Mouse (Mus musculus): ENCODE data around the gene Ifi47. TPM values are rescaled to one million over a fixed set of nuclear protein-coding genes. Genes with fewer than 3 reads are reported as not detected.

Gene Ifi47
- polyA plus RNA-seq, 1 experiment from 2014 or later = 7.6 TPM

GRCm38 (mm10) chr11:49111000-49111399 is 34.6 kb downstream of the Ifi47 start:
- Histone ChIP-seq H3K36me3 (ENCODE audit: control insufficient read depth, insufficient read depth) (no peaks in the 10 kb centered on the region), H3K4me2 (ENCODE audit: low read depth, low read length) (no peak overlapping the region), H3K4me3 (ENCODE audit: low read length) (no peak overlapping the region), H3K9me3 (replicated peaks; ENCODE audit: control insufficient read depth, low read length) (no peaks in the 10 kb centered on the region), H3K4me1 (ENCODE audit: control insufficient read depth, insufficient read depth, low read length) (no peaks in the 10 kb centered on the region), H3K27me3 (ENCODE audit: control insufficient read depth, insufficient read depth, low read length) (no peaks in the 10 kb centered on the region), H3K9ac (ENCODE audit: low read length) (no peak overlapping the region), H3K27ac (ENCODE audit: low read length) (0 out of 2 replicates have a peak overlapping the region, but pooled peaks have one; percentile 16)
- WGBS = 41% methylated on average over 1 of the region's 1 CpGs
- no peak for ATAC-seq (replicated peaks; ENCODE audit: extremely low read depth, insufficient read depth, low FRiP score)

DNA sequence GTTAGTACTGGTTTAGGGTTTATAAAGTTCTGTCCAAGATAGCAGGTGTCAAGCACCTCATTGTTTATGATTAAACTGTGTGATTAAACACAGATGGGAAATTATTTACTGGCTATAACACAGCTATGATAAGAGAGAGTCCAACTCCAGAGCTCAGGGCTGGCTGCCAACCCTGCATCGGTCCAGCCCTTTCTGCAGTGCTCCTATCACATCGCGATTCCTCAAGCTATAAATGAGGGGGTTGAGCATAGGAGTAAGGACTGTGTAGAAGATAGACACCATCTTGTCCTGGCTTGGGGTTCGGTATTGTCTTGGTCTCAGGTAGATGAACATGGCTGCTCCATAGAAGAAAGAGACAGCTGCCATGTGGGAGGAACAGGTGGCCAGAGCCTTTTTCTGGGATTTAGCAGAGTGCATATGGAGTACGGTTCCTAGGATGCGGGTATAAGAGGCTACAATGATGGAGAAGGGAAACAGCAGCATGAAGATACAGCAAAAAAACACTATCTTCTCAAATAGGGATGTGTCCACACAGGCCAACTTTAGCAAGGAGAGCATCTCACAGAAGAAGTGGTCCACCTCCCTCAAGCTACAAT is 36.3 kb downstream of the Ifi47 start:
- Histone ChIP-seq H3K4me3 (ENCODE audit: low read length) (no peak overlapping the region), H3K4me1 (ENCODE audit: control insufficient read depth, insufficient read depth, low read length) (no peaks in the 10 kb centered on the region), H3K27me3 (ENCODE audit: control insufficient read depth, insufficient read depth, low read length) (no peaks in the 10 kb centered on the region), H3K9me3 (replicated peaks; ENCODE audit: control insufficient read depth, low read length) (no peaks in the 10 kb centered on the region), H3K27ac (ENCODE audit: low read length) (no peak overlapping the region), H3K36me3 (ENCODE audit: control insufficient read depth, insufficient read depth) (no peaks in the 10 kb centered on the region), H3K4me2 (ENCODE audit: low read depth, low read length) (no peak overlapping the region), H3K9ac (ENCODE audit: low read length) (no peak overlapping the region)
- no peak for ATAC-seq (replicated peaks; ENCODE audit: extremely low read depth, insufficient read depth, low FRiP score)
- WGBS = 64% methylated on average over 6 of the region's 6 CpGs

DNA sequence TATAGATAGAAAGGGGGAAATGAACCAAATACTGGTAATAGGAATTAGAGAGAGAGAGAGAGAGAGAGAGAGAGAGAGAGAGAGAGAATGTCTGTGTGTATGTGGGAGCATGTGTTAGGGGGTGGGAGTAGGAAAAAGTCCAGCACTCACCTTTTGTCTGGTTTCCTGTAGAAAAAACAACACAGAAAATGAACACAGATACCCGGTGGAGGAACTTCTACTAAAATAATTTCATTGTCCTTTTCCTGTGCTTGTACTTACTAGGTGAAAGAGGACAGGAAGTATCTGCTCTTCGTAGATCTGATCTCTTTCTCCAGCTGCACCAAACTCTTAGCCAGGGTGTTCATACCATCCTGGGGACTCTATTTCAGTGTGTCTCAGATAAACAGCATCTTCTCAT is 37.8 kb downstream of the Ifi47 start:
- no peaks in the 10 kb centered on the region for H3K9me3 ChIP-seq (replicated peaks; ENCODE audit: control insufficient read depth, low read length)
- ATAC-seq (replicated peaks; ENCODE audit: extremely low read depth, insufficient read depth, low FRiP score) = peak; percentile 28; the same call in 1 of the 2 replicates
- H3K9ac ChIP-seq (ENCODE audit: low read length) = no peak overlapping the region
- H3K27me3 ChIP-seq (ENCODE audit: control insufficient read depth, insufficient read depth, low read length) = no peaks in the 10 kb centered on the region
- H3K27ac ChIP-seq (ENCODE audit: low read length) = no peak overlapping the region
- WGBS = 43% methylated on average over 2 of the region's 2 CpGs
- H3K4me3 ChIP-seq (ENCODE audit: low read length) = no peak overlapping the region
- no peaks in the 10 kb centered on the region for H3K4me1 ChIP-seq (ENCODE audit: control insufficient read depth, insufficient read depth, low read length)
- H3K4me2 ChIP-seq (ENCODE audit: low read depth, low read length) = no peak overlapping the region
- H3K36me3 ChIP-seq (ENCODE audit: control insufficient read depth, insufficient read depth) = no peaks in the 10 kb centered on the region

- no peak within 1 kb of the TSS for H3K9ac ChIP-seq (ENCODE audit: low read length)
- no peak within 1 kb of the TSS for H3K4me3 ChIP-seq (ENCODE audit: low read length)
- no peaks in the 10 kb centered on the region for H3K4me1 ChIP-seq (ENCODE audit: control insufficient read depth, insufficient read depth, low read length)
- H3K27ac ChIP-seq (ENCODE audit: low read length) = peak within 1 kb of the TSS; percentile 42
- H3K27me3 ChIP-seq (ENCODE audit: control insufficient read depth, insufficient read depth, low read length) = no peaks in the 10 kb centered on the region
- no peaks in the 10 kb centered on the region for H3K9me3 ChIP-seq (replicated peaks; ENCODE audit: control insufficient read depth, low read length)
- ATAC-seq (replicated peaks; ENCODE audit: extremely low read depth, insufficient read depth, low FRiP score) = no peak
- H3K4me2 ChIP-seq (ENCODE audit: low read depth, low read length) = no peak within 1 kb of the TSS
- no peaks in the 10 kb centered on the region for H3K36me3 ChIP-seq (ENCODE audit: control insufficient read depth, insufficient read depth)
Observed at GRCm38 (mm10) chr11:49114774-49115173, 38.4 kb downstream of the Ifi47 start, which contains the start of gene Olfr1396. Gene Olfr1396 (minus strand): TSS chr11:49114874.

- no peaks in the 10 kb centered on the region for H3K27me3 ChIP-seq (ENCODE audit: control insufficient read depth, insufficient read depth, low read length)
- ATAC-seq (replicated peaks; ENCODE audit: extremely low read depth, insufficient read depth, low FRiP score) = no peak
- no peak overlapping the region for H3K9ac ChIP-seq (ENCODE audit: low read length)
- no peak overlapping the region for H3K4me2 ChIP-seq (ENCODE audit: low read depth, low read length)
- no peaks in the 10 kb centered on the region for H3K4me1 ChIP-seq (ENCODE audit: control insufficient read depth, insufficient read depth, low read length)
- no peaks in the 10 kb centered on the region for H3K9me3 ChIP-seq (replicated peaks; ENCODE audit: control insufficient read depth, low read length)
- no peaks in the 10 kb centered on the region for H3K36me3 ChIP-seq (ENCODE audit: control insufficient read depth, insufficient read depth)
- H3K27ac ChIP-seq (ENCODE audit: low read length) = no peak overlapping the region
- no peak overlapping the region for H3K4me3 ChIP-seq (ENCODE audit: low read length)
- 61% methylated on average over 3 of the region's 3 CpGs for WGBS
Observed at GRCm38 (mm10) chr11:49119635-49120034, 43.2 kb downstream of the Ifi47 start.

DNA sequence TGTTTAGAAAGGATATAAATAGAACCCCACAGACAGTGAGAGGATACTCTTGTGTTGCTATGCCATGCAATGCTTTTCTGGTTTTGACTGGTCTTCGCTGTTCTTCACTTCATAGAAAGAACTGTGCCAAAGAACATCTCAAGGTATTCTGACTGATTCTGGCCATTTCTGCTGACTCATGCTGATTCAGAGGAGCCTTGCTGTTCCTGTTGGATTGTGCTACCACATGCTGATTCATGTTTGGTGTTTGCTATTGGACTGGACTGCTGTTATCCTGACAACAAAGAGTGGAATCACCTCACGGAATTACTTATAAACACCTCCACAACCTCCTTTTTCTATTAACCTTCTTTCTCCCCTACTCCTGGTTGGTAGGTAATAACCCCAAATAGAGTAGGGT is 47.8 kb downstream of the Ifi47 start:
- H3K4me3 ChIP-seq (ENCODE audit: low read length) = no peak overlapping the region
- no peaks in the 10 kb centered on the region for H3K9me3 ChIP-seq (replicated peaks; ENCODE audit: control insufficient read depth, low read length)
- no peak overlapping the region for H3K9ac ChIP-seq (ENCODE audit: low read length)
- ATAC-seq (replicated peaks; ENCODE audit: extremely low read depth, insufficient read depth, low FRiP score) = no peak
- no peaks in the 10 kb centered on the region for H3K27me3 ChIP-seq (ENCODE audit: control insufficient read depth, insufficient read depth, low read length)
- 76% methylated on average over 2 of the region's 2 CpGs for WGBS
- H3K36me3 ChIP-seq (ENCODE audit: control insufficient read depth, insufficient read depth) = no peaks in the 10 kb centered on the region
- no peaks in the 10 kb centered on the region for H3K4me1 ChIP-seq (ENCODE audit: control insufficient read depth, insufficient read depth, low read length)
- no peak overlapping the region for H3K27ac ChIP-seq (ENCODE audit: low read length)
- no peak overlapping the region for H3K4me2 ChIP-seq (ENCODE audit: low read depth, low read length)

- H3K9ac ChIP-seq (ENCODE audit: low read length) = no peak within 1 kb of the TSS
- no peaks in the 10 kb centered on the region for H3K27me3 ChIP-seq (ENCODE audit: control insufficient read depth, insufficient read depth, low read length)
- H3K36me3 ChIP-seq (ENCODE audit: control insufficient read depth, insufficient read depth) = no peaks in the 10 kb centered on the region
- no peak within 1 kb of the TSS for H3K4me3 ChIP-seq (ENCODE audit: low read length)
- no peaks in the 10 kb centered on the region for H3K4me1 ChIP-seq (ENCODE audit: control insufficient read depth, insufficient read depth, low read length)
- H3K9me3 ChIP-seq (replicated peaks; ENCODE audit: control insufficient read depth, low read length) = no peaks in the 10 kb centered on the region
- ATAC-seq (replicated peaks; ENCODE audit: extremely low read depth, insufficient read depth, low FRiP score) = no peak
- WGBS = 85% methylated on average over 6 of the region's 6 CpGs
- no peak within 1 kb of the TSS for H3K27ac ChIP-seq (ENCODE audit: low read length)
- H3K4me2 ChIP-seq (ENCODE audit: low read depth, low read length) = no peak within 1 kb of the TSS
Observed at GRCm38 (mm10) chr11:49141974-49142373, 65.6 kb downstream of the Ifi47 start, which contains the start of gene Olfr1395. Gene Olfr1395 (plus strand): TSS chr11:49142274.

Other genes with a start within 250 kb of the Ifi47 start
- gene Gm12184, start 249.9 kb upstream of the Ifi47 start, polyA plus RNA-seq (2015; fragmentation: Nextera tagmentation; extraction: Ambion mirVana) = 0.55 and 0.66 TPM in 2 replicates
- gene Irgm1, start 204.9 kb upstream of the Ifi47 start, polyA plus RNA-seq (2015; fragmentation: Nextera tagmentation; extraction: Ambion mirVana) = 11.6 and 14.5 TPM in 2 replicates
- 0.15 and 0.28 TPM in 2 replicates for gene Gm5431, start 174.4 kb upstream of the Ifi47 start, polyA plus RNA-seq (2015; fragmentation: Nextera tagmentation; extraction: Ambion mirVana)
- 2.7 and 10.4 TPM in 2 replicates for gene Psme2b, start 130.4 kb upstream of the Ifi47 start, polyA plus RNA-seq (2015; fragmentation: Nextera tagmentation; extraction: Ambion mirVana)
- 0.07 TPM in 1 of 2 replicates, not detected in the other for gene Olfr56, start 97.7 kb upstream of the Ifi47 start, polyA plus RNA-seq (2015; fragmentation: Nextera tagmentation; extraction: Ambion mirVana)
- gene 9930111J21Rik1, start 97.2 kb upstream of the Ifi47 start, polyA plus RNA-seq (2015; fragmentation: Nextera tagmentation; extraction: Ambion mirVana) = 0.39 and 0.74 TPM in 2 replicates
- 0.10 and 0.13 TPM in 2 replicates for gene Gm12185, start 84.4 kb upstream of the Ifi47 start, polyA plus RNA-seq (2015; fragmentation: Nextera tagmentation; extraction: Ambion mirVana)
- gene Tgtp1, start 82.4 kb upstream of the Ifi47 start, polyA plus RNA-seq (2015; fragmentation: Nextera tagmentation; extraction: Ambion mirVana) = 2.2 and 6.3 TPM in 2 replicates
- gene 9930111J21Rik2, start 25.3 kb upstream of the Ifi47 start, polyA plus RNA-seq (2015; fragmentation: Nextera tagmentation; extraction: Ambion mirVana) = 0.87 and 1.2 TPM in 2 replicates
- 3.8 and 8.0 TPM in 2 replicates for gene Tgtp2, start 12.4 kb upstream of the Ifi47 start, polyA plus RNA-seq (2015; fragmentation: Nextera tagmentation; extraction: Ambion mirVana)
- gene Olfr1396, start 38.3 kb downstream of the Ifi47 start, polyA plus RNA-seq (2015; fragmentation: Nextera tagmentation; extraction: Ambion mirVana) = 0.10 and 0.18 TPM in 2 replicates
- not detected in 2 replicates for gene Olfr1395, start 65.7 kb downstream of the Ifi47 start, polyA plus RNA-seq (2015; fragmentation: Nextera tagmentation; extraction: Ambion mirVana)
- gene Olfr1394, start 77.8 kb downstream of the Ifi47 start, polyA plus RNA-seq (2015; fragmentation: Nextera tagmentation; extraction: Ambion mirVana) = not detected in 2 replicates
- 6.4 and 8.0 TPM in 2 replicates for gene Btnl9, start 110.6 kb downstream of the Ifi47 start, polyA plus RNA-seq (2015; fragmentation: Nextera tagmentation; extraction: Ambion mirVana)
- gene Zfp62, start 126.7 kb downstream of the Ifi47 start, polyA plus RNA-seq (2015; fragmentation: Nextera tagmentation; extraction: Ambion mirVana) = 28.3 and 30.0 TPM in 2 replicates
- gene Mgat1, start 167.6 kb downstream of the Ifi47 start, polyA plus RNA-seq (2015; fragmentation: Nextera tagmentation; extraction: Ambion mirVana) = 57.4 and 61.4 TPM in 2 replicates
- 0.15 and 0.17 TPM in 2 replicates for gene Olfr1393, start 201.7 kb downstream of the Ifi47 start, polyA plus RNA-seq (2015; fragmentation: Nextera tagmentation; extraction: Ambion mirVana)
- not detected in 2 replicates for gene Olfr1392, start 208.7 kb downstream of the Ifi47 start, polyA plus RNA-seq (2015; fragmentation: Nextera tagmentation; extraction: Ambion mirVana)
- gene Olfr10, start 228.2 kb downstream of the Ifi47 start, polyA plus RNA-seq (2015; fragmentation: Nextera tagmentation; extraction: Ambion mirVana) = not detected in 2 replicates
- not detected in 2 replicates for gene Olfr1391, start 246.2 kb downstream of the Ifi47 start, polyA plus RNA-seq (2015; fragmentation: Nextera tagmentation; extraction: Ambion mirVana)

Data from heart, embryonic 16.5 days (tissue).